Mouse (Mus musculus) heart, embryonic 13.5 days (tissue): Measurements from ENCODE around the gene Copz2. TPM values are rescaled to one million over a fixed set of nuclear protein-coding genes. Genes with fewer than 3 reads are reported as not detected.

ENCODE experiments used
- ATAC-seq: fragments of 200-750 bp; cut with Nextera tagmentation; 2 replicates; pipeline ENCODE4 v1.8.0; 2017; ENCODE audit warnings: moderate TSS enrichment; ENCODE audit not compliant: insufficient number of reproducible peaks, low FRiP score, low TSS enrichment; ENCODE audit errors: extremely low read depth
- H3K27ac ChIP-seq: fragments of 300-500 bp; sonication (generic); replicated peaks from 2 replicates; pipeline ENCODE4 v1.5.1; 2015; ENCODE audit warnings: moderate library complexity, mild to moderate bottlenecking, inconsistent platforms
- H3K27me3 ChIP-seq: fragments of 300-500 bp; sonication (generic); replicated peaks from 2 replicates; pipeline ENCODE4 v1.6.1; 2015; ENCODE audit warnings: mild to moderate bottlenecking, inconsistent platforms
- H3K36me3 ChIP-seq: fragments of 300-500 bp; sonication (generic); 2 replicates; pipeline ENCODE4 v1.6.1; 2015; ENCODE audit warnings: mild to moderate bottlenecking, inconsistent platforms
- H3K4me1 ChIP-seq: fragments of 300-500 bp; sonication (generic); 2 replicates; pipeline ENCODE4 v1.6.1; 2015; ENCODE audit warnings: inconsistent platforms
- H3K4me2 ChIP-seq: fragments of 300-500 bp; sonication (generic); 2 replicates; pipeline ENCODE4 v1.6.1; 2015; ENCODE audit warnings: inconsistent platforms, mild to moderate bottlenecking, moderate library complexity
- H3K4me3 ChIP-seq: fragments of 300-500 bp; sonication (generic); 2 replicates; pipeline ENCODE4 v1.5.1; 2015; ENCODE audit warnings: moderate library complexity, mild to moderate bottlenecking, inconsistent platforms
- H3K9ac ChIP-seq: fragments of 300-500 bp; sonication (generic); 2 replicates; pipeline ENCODE4 v1.6.1; 2015; ENCODE audit warnings: inconsistent platforms, mild to moderate bottlenecking, moderate library complexity
- H3K9me3 ChIP-seq: fragments of 300-500 bp; sonication (generic); 2 replicates; pipeline ENCODE4 v1.6.1; 2016; ENCODE audit warnings: inconsistent platforms
- WGBS: fragments of 180-500 bp; shearing (Covaris S2); methylation state at CpG from one replicate; pipeline ENCODE4 v1.1.7; 2015; ENCODE audit warnings: mixed read lengths; 5-methylcytosine and 5-hydroxymethylcytosine counted together
- polyA plus RNA-seq: library from polyadenylated mRNA; unstranded; fragments of >200 nt; fragmentation: Nextera tagmentation; extraction: Ambion mirVana; gene quantifications from 2 replicates; pipeline ENCODE4 v1.2.1, GENCODE M21; 2015

Copz2 gene
- polyA plus RNA-seq, 1 experiment from 2014 or later, result 109 TPM

DNA sequence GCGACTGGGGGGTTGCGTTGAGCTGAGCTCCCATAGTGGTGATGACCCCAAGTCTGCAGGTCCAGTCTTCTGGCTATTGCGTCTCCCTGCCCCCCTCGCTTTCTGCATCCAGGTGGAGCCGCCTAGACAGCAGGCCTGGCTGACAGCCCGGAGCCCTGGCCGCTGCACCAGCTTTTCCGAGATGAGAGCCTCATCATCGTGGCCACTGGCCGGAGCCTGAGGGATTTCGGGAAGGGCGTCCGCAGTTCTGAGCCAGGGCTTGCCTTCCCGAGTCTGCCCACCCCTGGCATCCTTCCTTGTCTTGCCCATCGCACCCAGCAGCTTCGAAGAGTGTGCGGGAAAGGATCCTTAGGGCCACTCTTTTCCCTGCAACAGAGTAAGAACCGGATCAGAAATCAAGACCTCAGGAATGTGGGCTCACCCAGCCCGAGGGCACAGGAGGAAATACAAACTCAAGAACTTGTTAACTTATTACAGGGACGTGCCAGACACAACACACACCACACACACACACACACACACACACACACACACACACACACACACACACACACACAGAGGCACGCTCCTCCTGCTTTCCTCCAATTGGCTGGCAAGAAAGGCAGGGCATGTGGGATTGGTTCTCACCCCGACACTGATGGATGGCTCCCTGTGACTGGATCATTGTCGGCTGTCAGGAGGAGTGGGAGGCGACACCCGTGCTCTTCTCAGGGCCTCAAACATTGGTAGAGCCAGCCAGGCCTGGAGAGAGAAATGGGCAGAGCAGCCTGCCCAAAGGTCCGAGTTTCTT is 13.7 kb downstream of the Copz2 start:
- no peak overlapping the region for H3K27ac ChIP-seq
- peaks cover 3% of the 10 kb centered on the region; the same call in 1 of the 2 replicates for H3K36me3 ChIP-seq
- no peak for ATAC-seq
- WGBS, result 22% methylated on average over 26 of the region's 26 CpGs
- H3K4me2 ChIP-seq, result peak overlapping the region; percentile 63
- peaks cover 36% of the 10 kb centered on the region for H3K4me1 ChIP-seq
- H3K4me3 ChIP-seq, result peak overlapping the region; percentile 32
- peaks cover 22% of the 10 kb centered on the region for H3K27me3 ChIP-seq
- peak overlapping the region; percentile 66 for H3K9ac ChIP-seq
- no peaks in the 10 kb centered on the region for H3K9me3 ChIP-seq

GRCm38 (mm10) chr11:96867149-96867548 is 17.5 kb downstream of the Copz2 start:
- H3K9me3 ChIP-seq, result no peaks in the 10 kb centered on the region
- H3K4me2 ChIP-seq, result no peak overlapping the region
- no peak overlapping the region for H3K9ac ChIP-seq
- no peak overlapping the region for H3K27ac ChIP-seq
- H3K36me3 ChIP-seq, result no peaks in the 10 kb centered on the region
- peaks cover 27% of the 10 kb centered on the region for H3K27me3 ChIP-seq
- peaks cover 18% of the 10 kb centered on the region for H3K4me1 ChIP-seq
- no peak overlapping the region for H3K4me3 ChIP-seq
- 11% methylated on average over 5 of the region's 5 CpGs for WGBS
- ATAC-seq, result no peak

DNA sequence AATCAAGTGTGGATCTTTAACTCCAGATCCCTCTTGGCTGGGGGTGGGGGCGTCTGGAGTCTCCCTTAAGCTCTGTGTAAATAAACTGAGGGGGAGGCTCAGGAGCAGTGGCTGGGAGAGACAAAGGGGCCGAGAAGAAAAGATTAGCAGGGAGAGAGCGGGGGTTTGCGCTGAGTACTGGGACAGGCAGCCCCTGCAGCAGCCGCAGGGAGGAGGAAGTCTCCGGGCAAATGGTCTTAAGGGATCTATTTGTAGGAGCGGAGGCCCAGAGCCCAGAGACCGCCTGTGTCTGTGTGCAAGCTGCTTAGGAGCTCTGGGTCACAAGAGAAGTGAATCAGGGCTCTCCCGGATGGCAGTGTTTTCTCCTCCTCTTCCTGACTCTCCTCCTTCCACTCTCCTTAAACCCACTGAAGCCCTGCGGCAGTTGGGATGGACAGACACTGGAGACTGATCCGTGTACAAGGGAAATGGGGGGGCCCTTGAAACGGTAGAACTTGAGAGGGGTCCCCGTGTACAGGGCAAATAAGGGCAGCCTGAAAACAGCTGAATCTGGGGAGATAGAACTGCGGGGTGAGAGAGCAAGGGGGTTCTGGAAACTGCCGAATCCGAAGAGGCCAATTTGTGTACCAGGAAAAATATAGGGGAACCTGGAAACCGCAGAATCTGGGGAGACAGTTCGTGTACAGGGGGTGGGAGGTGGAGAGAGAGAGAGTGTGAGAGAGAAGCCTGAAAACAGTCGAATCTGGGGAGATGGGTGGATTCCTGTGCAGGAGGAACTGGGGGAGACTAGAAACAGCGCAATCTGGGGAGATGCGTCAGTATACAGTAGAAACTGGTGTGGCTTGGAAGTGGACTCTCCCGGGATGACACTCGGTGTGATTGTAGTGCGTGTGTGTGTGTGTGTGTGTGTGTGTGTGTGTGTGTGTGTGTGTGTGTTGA is 23.0 kb downstream of the Copz2 start:
- H3K36me3 ChIP-seq, result no peaks in the 10 kb centered on the region
- H3K27ac ChIP-seq, result no peak overlapping the region; the same call in 1 of the 2 replicates
- no peak overlapping the region for H3K4me3 ChIP-seq
- H3K27me3 ChIP-seq, result peaks cover 45% of the 10 kb centered on the region
- H3K4me1 ChIP-seq, result peaks cover 28% of the 10 kb centered on the region
- peak overlapping the region; percentile 40 for H3K4me2 ChIP-seq
- WGBS, result 12% methylated on average over 24 of the region's 24 CpGs
- H3K9ac ChIP-seq, result peak overlapping the region; percentile 66
- H3K9me3 ChIP-seq, result no peaks in the 10 kb centered on the region
- no peak for ATAC-seq

GRCm38 (mm10) chr11:96873601-96874140 is 24.0 kb downstream of the Copz2 start:
- no peaks in the 10 kb centered on the region for H3K9me3 ChIP-seq
- ATAC-seq, result no peak
- no peak overlapping the region for H3K4me3 ChIP-seq
- WGBS, result 37% methylated on average over 11 of the region's 11 CpGs
- H3K36me3 ChIP-seq, result no peaks in the 10 kb centered on the region
- no peak overlapping the region for H3K9ac ChIP-seq
- H3K4me1 ChIP-seq, result peaks cover 28% of the 10 kb centered on the region
- H3K4me2 ChIP-seq, result no peak overlapping the region
- no peak overlapping the region for H3K27ac ChIP-seq
- peaks cover 50% of the 10 kb centered on the region for H3K27me3 ChIP-seq

- H3K4me3 ChIP-seq, result peak overlapping the region; percentile 51
- WGBS, result 29% methylated on average over 4 of the region's 4 CpGs
- no peak overlapping the region for H3K27ac ChIP-seq
- ATAC-seq, result no peak
- peak overlapping the region; percentile 82 for H3K4me2 ChIP-seq
- peaks cover 56% of the 10 kb centered on the region for H3K27me3 ChIP-seq
- peaks cover 28% of the 10 kb centered on the region for H3K4me1 ChIP-seq
- H3K9me3 ChIP-seq, result no peaks in the 10 kb centered on the region
- no peak overlapping the region for H3K9ac ChIP-seq
- no peaks in the 10 kb centered on the region for H3K36me3 ChIP-seq
Measured at GRCm38 (mm10) chr11:96875270-96875669, 25.6 kb downstream of the Copz2 start.

- under 1% methylated on average over 35 of the region's 35 CpGs for WGBS
- Histone ChIP-seq H3K36me3 (no peaks in the 10 kb centered on the region), H3K27me3 (peaks cover 56% of the 10 kb centered on the region), H3K27ac (no peak overlapping the region), H3K4me2 (peak overlapping the region; percentile 82), H3K4me3 (peak overlapping the region; percentile 51), H3K9me3 (no peaks in the 10 kb centered on the region), H3K9ac (peak overlapping the region; percentile 71), H3K4me1 (peaks cover 28% of the 10 kb centered on the region)
- ATAC-seq, result no peak
Measured at GRCm38 (mm10) chr11:96875745-96876144, 26.1 kb downstream of the Copz2 start.

GRCm38 (mm10) chr11:96876300-96877040 is 26.8 kb downstream of the Copz2 start:
- ATAC-seq, result no peak
- peaks cover 28% of the 10 kb centered on the region for H3K4me1 ChIP-seq
- peaks cover 52% of the 10 kb centered on the region for H3K27me3 ChIP-seq
- H3K9me3 ChIP-seq, result no peaks in the 10 kb centered on the region
- H3K36me3 ChIP-seq, result no peaks in the 10 kb centered on the region
- H3K4me3 ChIP-seq, result peak overlapping the region; percentile 51
- WGBS, result 13% methylated on average over 13 of the region's 13 CpGs
- H3K4me2 ChIP-seq, result peak overlapping the region; percentile 82
- H3K27ac ChIP-seq, result no peak overlapping the region
- peak overlapping the region; percentile 4; the same call in 1 of the 2 replicates for H3K9ac ChIP-seq

DNA sequence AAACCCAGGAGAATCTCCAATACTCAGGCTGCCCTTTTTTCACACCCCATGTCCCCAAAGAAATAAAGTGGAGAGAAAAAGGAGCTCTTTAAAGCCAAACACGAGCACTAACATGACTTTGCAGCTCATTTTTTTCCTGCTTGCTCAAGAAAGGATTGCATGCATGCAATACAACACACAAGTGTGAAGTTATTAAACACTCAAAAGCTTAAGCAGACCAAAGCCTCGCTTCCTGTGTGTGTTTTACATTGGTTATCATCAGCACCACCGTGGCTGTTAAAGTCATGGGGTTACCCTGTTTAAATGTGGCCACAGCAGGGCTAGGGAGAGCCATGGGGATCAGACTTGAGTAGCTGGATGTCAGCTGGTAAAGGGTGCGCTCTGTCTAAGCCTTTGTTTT is 27.4 kb downstream of the Copz2 start:
- ATAC-seq, result no peak
- no peak overlapping the region for H3K4me2 ChIP-seq

DNA sequence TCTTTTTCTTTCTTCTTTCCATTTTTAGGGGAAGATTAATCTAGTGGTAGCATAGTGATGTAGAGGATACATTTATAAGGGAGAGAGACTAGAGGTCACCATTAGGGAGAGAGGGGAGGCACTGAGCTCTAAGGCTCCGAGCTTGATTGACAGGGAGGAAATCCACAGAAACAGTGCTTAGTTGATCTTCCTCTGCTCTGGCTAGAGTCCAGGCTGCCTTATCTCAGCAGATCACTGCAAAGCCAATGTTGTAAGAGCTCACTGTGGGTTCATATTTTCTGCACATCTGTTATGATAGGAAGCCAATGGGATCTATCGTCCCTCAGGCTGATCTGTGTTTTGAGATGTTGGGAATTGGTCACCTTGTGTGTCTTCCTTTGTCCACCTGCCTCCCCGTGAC is 29.0 kb downstream of the Copz2 start:
- ATAC-seq, result no peak
- H3K4me3 ChIP-seq, result no peak overlapping the region
- H3K9ac ChIP-seq, result no peak overlapping the region
- no peaks in the 10 kb centered on the region for H3K36me3 ChIP-seq
- H3K4me1 ChIP-seq, result peaks cover 15% of the 10 kb centered on the region
- no peak overlapping the region for H3K4me2 ChIP-seq
- H3K27me3 ChIP-seq, result peaks cover 44% of the 10 kb centered on the region
- no peaks in the 10 kb centered on the region for H3K9me3 ChIP-seq
- 61% methylated on average over 3 of the region's 3 CpGs for WGBS
- H3K27ac ChIP-seq, result no peak overlapping the region

More for the DNA sequence above, 27.4 kb downstream of the Copz2 start:
- Histone ChIP-seq H3K27ac (no peak overlapping the region), H3K9ac (0 out of 2 replicates have a peak overlapping the region, but pooled peaks have one; percentile 4), H3K27me3 (peaks cover 51% of the 10 kb centered on the region), H3K36me3 (no peaks in the 10 kb centered on the region), H3K4me3 (no peak overlapping the region), H3K4me1 (peaks cover 28% of the 10 kb centered on the region), H3K9me3 (no peaks in the 10 kb centered on the region)
- 48% methylated on average over 4 of the region's 4 CpGs for WGBS

- H3K4me1 ChIP-seq, result peaks cover 13% of the 10 kb centered on the region
- ATAC-seq, result no peak
- 49% methylated on average over 7 of the region's 7 CpGs for WGBS
Measured at GRCm38 (mm10) chr11:96879359-96879758, 29.7 kb downstream of the Copz2 start.

More at GRCm38 (mm10) chr11:96879359-96879758, 29.7 kb downstream of the Copz2 start:
- Histone ChIP-seq H3K27ac (no peak overlapping the region), H3K9me3 (no peaks in the 10 kb centered on the region), H3K4me2 (no peak overlapping the region), H3K27me3 (peaks cover 42% of the 10 kb centered on the region), H3K36me3 (no peaks in the 10 kb centered on the region), H3K9ac (no peak overlapping the region), H3K4me3 (no peak overlapping the region)
